Mouse (Mus musculus): ENCODE results near the gene Klf16.

GRCm38 (mm10) chr10:80545590-80545989 lies 31.5 kb downstream of the Klf16 start:
- TF ChIP-seq POLR2A (IDR thresholded peaks at IDR 0.05; ENCODE audit: insufficient read depth, low read depth, low read length) = no peak
- TF ChIP-seq CTCF (IDR thresholded peaks at IDR 0.05; ENCODE audit: insufficient read depth, low read depth, low read length) = no peak
